Mouse (Mus musculus) small intestine, adult 10 weeks (tissue): ENCODE results near the gene 6030468B19Rik. TPM values are rescaled to one million over a fixed set of nuclear protein-coding genes. Genes with fewer than 3 reads are reported as not detected.

Experiments used
- polyA plus RNA-seq: library from polyadenylated mRNA; stranded (reverse); fragments of 350-450 nt; fragmentation: Illumina TruSeq; extraction: RNeasy Lipid Tissue Mini Kit (QIAGEN cat#74804); gene quantifications from one replicate; pipeline ENCODE4 v1.2.3, GENCODE M21; 2014; ENCODE audit warnings: low replicate concordance

6030468B19Rik gene
- not detected for polyA plus RNA-seq

GRCm38 (mm10) chr11:117797511-117798159, at the start of gene 6030468B19Rik:
Gene 6030468B19Rik (plus strand): TSS chr11:117797660.

GRCm38 (mm10) chr11:117781993-117782704, 15.3 kb upstream of the 6030468B19Rik start, which contains the start of the genes Tmc8 and Tmc6:
Gene Tmc8 (plus strand): TSS chr11:117782076.
Gene Tmc6 (minus strand): TSS chr11:117782198.

GRCm38 (mm10) chr11:117809407-117810311, 12.2 kb downstream of the 6030468B19Rik start, which contains the start of the genes Gm20708 and Syngr2:
Gene Gm20708 (plus strand): TSS chr11:117809668.
Gene Syngr2 (plus strand): TSS chr11:117809668.

GRCm38 (mm10) chr11:117825333-117826101, 28.1 kb downstream of the 6030468B19Rik start, which contains the start of the genes Afmid and Tk1:
Gene Afmid (plus strand): TSS chr11:117825924.
Gene Tk1 (minus strand): TSS chr11:117826092.

GRCm38 (mm10) chr11:117848985-117849671, 51.7 kb downstream of the 6030468B19Rik start, which contains the start of gene Birc5:
Gene Birc5 (plus strand): TSS chr11:117849251.

Other genes starting within 250 kb of the 6030468B19Rik start
- 5.4 TPM for gene Tnrc6c, start 143.4 kb upstream of the 6030468B19Rik start, polyA plus RNA-seq
- 1.7 TPM for gene Tmc8, start 15.6 kb upstream of the 6030468B19Rik start, polyA plus RNA-seq
- 0.97 TPM for gene Tmc6, start 15.5 kb upstream of the 6030468B19Rik start, polyA plus RNA-seq
- 3.5 TPM for gene Gm20708, start 12.0 kb downstream of the 6030468B19Rik start, polyA plus RNA-seq
- gene Syngr2, start 12.0 kb downstream of the 6030468B19Rik start, polyA plus RNA-seq: 3.0 TPM
- 0.67 TPM for gene Afmid, start 28.3 kb downstream of the 6030468B19Rik start, polyA plus RNA-seq
- gene Tk1, start 28.4 kb downstream of the 6030468B19Rik start, polyA plus RNA-seq: 2.0 TPM
- 32.3 TPM for gene Birc5, start 51.6 kb downstream of the 6030468B19Rik start, polyA plus RNA-seq
- not detected for gene Tmem235, start 63.1 kb downstream of the 6030468B19Rik start, polyA plus RNA-seq
- 0.71 TPM for gene Tha1, start 75.8 kb downstream of the 6030468B19Rik start, polyA plus RNA-seq
- 0.85 TPM for gene Socs3, start 172.4 kb downstream of the 6030468B19Rik start, polyA plus RNA-seq
- 3.1 TPM for gene Pgs1, start 188.6 kb downstream of the 6030468B19Rik start, polyA plus RNA-seq